Mouse (Mus musculus): ENCODE measurements at regions not wholly inside any gene's neighbourhood (a gene's known extent, or its start where the extent isn't known, plus 50 kb on each side); places are given as distances from the start of the nearest gene placed in this dataset.
"Not testable (repeated sequence)": the region's sequence is repeated elsewhere in the genome, so short reads cannot be mapped to it uniquely, and the experiment has no call there.

DNA sequence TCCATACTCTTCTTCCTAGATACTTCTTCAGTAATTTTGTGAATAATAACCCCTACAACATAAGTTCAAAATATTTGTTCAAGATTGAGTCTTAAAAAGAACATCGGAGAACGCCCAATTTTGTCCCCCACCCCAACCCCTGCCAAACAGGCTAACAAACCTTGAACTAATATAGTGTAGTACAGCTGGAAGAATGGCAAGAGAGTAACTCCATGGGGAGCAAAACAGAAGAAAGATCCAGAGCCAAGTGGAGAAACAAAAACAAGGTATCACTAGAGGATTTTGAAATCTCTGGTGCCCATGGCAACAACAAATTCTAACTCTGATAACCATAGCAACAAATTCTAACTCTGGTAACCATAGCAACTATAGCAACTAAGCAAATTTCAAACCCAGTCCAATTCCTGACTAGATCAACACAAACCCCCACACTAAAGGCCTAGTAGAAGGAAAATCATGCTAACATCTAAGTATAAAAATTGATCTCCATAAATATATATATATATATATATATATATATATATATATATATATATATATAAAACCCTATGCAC is 74.2 kb upstream of the Magee2 start:
- no peak for DNase-seq

DNA sequence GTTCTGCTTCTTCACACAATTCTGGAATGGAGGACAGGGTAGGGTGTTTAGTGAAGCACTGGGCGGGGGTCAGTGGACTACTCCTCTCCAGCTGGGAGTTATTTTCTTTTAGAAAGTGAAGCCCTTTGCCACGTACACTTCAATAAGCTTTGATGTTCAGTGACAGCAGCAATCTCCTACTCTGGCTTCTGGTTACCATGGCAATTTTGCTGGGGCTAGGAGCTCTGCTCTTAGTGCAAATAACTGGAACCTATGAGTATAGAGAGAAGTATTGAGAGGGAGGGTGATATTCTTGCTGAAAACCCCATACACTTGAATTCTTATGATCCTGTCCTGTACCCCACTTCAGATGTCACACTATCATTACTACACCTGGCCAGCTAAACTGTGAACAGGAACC is 94.5 kb upstream of the Magee2 start:
- DNase-seq = no peak

DNA sequence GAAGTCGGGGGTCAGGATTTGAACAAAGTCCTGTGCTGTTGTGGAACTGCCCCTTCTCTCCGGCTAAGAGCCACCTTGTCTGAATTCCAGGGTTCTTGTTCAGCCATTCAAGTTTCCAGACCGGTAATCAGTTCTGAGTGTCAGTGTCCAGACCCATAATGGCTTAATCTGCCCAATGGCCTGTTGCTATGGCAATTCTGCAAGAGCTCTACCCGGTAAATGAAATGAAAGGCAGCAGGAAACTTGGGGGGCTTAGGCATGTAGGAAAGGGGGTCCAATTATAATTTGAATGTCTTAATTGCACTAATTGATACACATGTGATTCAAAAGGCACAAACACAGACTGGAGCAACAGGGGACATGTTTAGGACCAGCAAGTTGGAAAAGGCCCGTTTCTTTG is 95.7 kb upstream of the Magee2 start:
- not testable (repeated sequence) for DNase-seq

DNA sequence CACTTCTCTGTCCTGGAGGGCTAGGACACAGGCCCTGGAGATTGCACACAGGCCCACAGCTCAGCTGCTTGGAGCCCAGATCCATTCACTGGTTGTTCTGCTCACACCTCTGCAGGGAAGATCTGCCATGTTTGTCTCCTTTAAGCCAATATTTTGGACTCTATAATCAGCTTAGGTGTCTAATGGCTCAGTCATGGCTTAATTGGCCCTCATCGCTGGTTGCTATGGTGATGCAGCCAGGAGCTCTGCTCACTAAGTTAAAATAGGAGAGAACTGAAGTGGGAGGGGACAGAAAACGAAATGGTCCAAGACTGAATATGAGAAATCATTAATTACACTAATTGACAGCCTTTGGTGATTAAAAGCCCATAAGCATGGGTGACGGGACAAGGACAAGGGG is 96.3 kb upstream of the Magee2 start:
- DNase-seq = not testable (repeated sequence)

DNA sequence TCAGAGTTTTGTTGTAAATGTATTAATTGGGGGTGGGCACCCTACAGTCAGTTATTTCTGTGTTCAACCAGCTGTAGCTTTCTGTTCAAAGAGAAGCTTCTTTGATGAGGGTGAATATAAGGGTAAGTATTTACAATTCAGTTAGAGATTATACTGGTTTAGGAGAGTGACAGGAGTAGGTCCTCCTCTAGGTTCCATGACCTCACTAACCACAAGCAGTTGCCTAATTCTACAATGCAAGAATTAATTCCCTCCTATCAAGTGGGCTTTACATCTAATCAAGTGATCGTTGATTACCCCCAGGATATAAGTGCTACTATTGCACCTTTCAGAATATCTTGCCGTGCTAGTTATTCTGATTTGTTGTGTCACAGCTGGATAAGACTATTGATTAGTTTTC is 101.1 kb upstream of the Pbdc1 start:
- DNase-seq = no peak

DNA sequence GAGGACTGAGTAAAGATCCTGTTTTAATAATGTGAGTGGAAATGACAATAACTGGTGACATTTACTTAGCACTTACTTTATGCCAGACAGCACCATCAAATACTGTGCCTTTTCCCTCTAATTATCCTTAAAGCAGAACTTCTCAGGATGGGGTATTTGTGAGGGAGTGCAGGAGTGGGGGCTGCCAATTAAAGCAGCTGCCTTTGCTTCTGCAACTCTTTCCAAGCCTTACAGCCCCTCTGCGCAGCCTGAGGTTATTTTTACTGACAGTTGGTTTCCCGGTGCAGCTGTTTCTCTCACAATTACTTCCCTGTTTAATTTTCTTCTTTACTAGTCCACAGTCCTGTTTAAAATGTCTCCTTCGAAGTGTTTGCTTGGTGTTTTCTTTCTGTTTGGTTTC is 76.3 kb upstream of the Pbdc1 start:
- no peak for DNase-seq

DNA sequence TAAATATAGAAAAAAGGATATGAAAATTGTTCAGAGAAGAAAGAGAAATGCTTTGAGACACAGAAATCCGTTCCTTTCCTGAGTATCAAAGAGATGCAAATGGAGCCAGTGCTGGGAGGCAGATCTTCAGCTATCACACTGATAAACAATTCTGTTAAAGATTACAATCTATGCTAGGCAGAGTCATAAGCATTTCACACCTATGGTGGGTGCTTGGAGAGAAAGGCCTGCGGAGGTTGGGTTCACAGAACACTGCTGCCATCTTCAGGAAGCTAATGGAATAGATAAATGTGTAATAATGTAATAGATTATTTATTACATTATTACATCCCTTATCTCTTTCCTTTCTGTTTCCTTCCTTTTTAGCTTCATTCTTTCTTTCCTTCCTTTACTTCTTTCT is 73.1 kb upstream of the Pbdc1 start:
- DNase-seq = peak; percentile 5 to 12
